Mouse (Mus musculus) right cerebral cortex, postnatal 4 days (tissue): ENCODE data around the gene Ccdc71.
A peak's percentile ranks its signal among the peaks of the same experiment; 100 is the strongest.

Source experiments
- DNase-seq: peaks from one replicate; pipeline ENCODE4 v3.0.0-alpha.2; 2022

The Ccdc71 gene

DNA sequence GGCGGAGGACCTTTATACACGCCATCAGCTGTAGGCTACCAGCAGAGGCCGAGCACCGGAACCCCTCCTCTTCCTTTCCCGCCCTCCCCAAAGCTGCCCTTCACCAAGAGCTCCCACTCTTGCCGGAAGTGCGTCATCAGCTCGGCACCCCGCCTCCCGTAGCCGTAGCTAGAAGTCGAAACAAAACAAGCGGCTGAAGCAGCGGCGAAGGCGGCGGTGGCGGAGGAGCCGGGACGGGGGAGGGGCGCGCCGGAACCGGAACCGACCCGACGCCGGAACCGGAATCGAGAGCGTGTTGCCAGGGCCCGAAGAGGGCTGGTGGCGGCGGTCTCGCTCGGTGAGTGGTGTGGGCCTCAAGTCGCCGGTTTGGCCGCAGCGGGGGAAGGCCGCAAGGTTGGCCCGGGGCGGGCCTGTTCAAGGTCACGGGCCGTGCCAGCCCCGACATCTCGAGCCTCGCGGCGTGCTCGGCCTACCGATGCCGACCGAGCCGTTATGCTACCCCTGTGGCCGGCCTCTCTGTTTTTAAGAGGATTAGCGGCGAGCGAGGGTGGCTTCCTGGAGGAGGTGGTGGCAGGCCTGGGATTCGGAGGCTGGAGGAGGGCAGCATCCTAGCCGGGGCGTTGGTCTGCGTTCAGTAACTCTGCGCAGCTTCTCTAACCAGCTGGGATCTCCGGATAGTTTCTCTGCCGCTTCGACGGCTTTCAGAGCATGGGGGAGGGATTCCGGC, 30.4 kb downstream of the Ccdc71 start, which contains the start of gene Usp19:
Gene Usp19, plus strand, starts transcription at position 44 of the 727 bp plus-strand sequence.
- DNase-seq: peak; percentile 90

DNA sequence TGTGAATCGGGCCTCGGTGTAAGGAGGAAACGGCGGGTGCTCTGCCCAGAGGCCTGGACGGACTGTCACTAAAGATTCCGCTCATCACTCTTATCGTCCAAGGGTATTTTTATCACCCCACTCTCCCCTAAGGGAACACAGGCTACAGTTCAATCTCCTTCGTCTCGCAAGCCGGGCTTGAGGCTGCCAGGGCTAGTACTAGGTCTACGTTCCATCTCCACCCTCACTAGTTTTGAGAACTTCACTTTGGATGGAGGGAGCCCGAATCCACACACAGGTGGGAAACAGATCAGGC, 30.9 kb downstream of the Ccdc71 start:
- DNase-seq: no peak

DNA sequence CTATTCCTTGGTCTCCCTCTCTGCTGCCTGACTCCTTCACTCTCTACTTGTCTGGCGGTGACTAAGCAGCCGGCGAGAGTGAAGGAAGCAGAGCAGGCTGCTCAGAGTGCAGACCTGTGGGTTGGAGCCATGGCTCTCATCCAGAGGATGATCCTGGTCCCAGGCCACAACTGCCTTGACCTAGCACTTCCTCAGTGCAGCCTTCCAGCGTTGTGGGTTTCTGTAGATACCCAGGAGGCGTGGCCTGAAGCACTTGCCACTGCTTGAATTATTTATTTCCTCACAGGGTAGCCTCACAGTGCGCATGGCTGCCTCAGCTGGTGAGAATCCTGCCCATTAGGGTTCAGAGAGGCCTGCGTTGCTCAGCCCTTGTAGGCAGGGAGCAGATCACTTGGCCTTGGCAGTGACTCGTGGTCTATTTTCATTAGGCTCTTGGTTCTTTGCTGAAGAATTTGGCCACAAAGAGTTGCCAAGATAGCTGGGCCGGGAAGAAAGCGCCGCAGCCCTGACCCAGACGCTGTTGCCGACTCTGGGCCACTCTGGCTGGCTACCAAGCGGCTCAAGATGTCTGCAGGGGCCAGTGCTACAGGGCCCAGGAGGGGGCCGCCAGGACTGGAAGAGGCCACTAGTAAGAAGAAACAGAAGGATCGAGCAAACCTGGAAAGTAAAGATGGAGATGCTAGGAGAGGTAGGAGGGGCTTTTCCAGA, 31.9 kb downstream of the Ccdc71 start:
- DNase-seq: no peak

DNA sequence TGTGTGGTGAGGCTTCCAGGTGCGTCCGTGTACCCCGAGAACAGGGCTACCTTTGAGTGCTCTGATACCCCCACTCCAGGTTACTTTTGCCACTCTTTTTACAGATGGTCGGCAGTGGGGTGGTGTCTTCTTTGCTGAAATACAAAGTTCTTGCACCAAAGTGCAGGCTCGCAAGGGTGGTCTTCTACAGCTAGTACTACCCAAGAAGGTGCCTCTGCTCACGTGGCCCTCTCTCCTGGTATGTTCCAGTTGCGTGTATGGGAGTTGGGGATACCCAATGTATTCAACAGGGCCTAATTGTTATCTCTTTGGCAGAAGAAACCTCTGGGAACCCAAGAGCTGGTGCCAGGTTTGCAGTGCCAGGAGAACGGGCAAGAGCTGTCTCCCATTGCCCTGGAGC, 32.9 kb downstream of the Ccdc71 start:
- DNase-seq: no peak

DNA sequence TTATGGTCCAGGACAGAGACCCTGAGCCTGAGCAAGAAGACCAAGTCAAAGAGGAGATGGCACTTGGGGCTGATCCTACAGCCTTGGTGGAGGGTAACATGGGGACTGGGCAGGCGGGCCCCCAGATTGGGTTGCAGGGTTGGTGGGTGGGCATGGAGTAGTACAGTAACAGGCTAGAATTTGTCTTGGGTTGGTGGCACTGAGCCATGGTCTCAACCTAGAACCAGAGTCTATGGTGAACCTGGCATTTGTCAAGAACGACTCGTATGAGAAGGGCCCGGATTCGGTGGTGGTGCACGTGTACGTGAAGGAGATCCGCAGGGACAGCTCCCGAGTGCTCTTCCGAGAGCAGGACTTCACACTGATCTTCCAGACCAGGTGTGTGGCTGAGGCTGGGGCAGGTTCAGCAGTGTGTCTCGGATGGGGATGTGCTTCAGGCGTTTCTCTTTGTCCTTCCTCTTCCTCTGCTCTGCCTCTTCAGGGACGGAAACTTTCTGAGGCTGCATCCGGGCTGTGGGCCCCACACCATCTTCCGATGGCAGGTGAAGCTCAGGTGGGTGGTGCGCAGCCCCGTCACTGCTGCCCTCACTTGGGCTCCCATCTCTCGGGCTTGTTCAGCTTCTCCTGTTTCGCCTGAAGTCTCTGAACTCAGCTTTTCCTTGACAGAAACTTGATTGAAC, 34.0 kb downstream of the Ccdc71 start:
- DNase-seq: no peak

DNA sequence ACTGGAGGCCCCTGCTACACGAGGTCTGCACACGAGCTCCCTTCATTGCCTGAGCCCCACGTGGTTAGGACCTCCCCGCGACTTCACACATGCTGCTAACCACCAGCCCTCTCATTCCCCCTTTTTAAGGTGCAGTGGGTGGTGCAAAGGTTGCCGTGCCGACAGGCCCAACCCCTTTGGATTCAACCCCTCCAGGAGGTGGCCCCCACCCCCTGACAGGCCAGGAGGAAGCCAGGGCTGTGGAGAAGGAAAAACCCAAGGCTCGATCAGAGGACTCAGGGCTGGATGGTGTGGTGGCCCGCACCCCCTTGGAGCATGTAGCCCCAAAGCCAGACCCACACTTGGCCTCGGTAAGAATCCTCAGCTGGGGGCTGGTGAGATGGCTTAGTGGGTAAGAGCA, 34.6 kb downstream of the Ccdc71 start:
- DNase-seq: no peak

DNA sequence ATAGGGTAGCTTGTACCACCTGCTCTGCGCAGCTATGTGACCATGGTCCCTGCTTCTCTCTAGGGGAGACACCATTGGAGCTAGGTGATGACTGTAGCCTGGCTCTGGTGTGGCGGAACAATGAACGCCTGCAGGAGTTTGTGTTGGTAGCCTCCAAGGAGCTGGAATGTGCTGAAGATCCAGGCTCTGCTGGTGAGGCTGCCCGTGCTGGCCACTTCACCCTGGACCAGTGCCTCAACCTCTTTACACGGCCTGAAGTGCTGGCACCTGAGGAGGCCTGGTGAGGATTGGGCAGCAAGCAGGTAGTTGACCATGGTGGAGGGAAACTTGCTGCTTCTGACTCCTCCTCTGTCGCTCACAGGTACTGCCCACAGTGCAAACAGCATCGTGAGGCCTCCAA, 38.9 kb downstream of the Ccdc71 start:
- DNase-seq: no peak

DNA sequence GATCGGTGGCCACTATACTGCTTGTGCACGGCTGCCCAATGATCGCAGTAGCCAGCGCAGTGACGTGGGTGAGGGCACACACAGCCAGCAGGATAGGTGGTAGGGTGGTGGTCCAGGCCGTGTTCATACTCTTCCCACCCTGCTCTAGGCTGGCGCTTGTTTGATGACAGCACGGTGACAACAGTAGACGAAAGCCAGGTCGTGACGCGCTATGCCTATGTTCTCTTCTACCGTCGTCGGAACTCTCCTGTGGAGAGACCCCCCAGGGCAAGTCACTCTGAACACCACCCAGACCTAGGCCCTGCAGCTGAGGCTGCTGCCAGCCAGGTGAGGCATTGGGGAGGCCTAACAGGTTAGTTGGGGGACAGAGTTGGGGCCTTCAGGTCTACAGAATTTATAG, 39.6 kb downstream of the Ccdc71 start:
- DNase-seq: no peak

DNA sequence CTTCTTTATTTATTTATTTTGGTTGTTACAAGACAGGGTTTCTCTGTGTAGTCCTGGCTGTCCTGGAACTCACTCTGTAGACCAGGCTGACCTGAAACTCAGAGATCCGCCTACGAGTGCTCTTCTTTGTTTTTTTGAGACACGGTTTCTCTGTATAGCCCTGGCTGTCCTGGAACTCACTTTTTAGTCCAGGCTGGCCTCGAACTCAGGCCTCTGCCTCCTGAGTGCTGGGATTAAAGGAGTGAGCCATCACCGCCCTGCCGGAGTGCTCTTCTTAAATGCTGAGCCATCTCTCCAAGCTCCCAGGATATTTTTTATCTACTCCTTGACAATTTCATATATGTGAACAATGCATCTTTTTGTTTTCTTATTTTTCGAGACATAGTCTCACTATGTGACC, 46.6 kb downstream of the Ccdc71 start:
- no peak for DNase-seq

DNA sequence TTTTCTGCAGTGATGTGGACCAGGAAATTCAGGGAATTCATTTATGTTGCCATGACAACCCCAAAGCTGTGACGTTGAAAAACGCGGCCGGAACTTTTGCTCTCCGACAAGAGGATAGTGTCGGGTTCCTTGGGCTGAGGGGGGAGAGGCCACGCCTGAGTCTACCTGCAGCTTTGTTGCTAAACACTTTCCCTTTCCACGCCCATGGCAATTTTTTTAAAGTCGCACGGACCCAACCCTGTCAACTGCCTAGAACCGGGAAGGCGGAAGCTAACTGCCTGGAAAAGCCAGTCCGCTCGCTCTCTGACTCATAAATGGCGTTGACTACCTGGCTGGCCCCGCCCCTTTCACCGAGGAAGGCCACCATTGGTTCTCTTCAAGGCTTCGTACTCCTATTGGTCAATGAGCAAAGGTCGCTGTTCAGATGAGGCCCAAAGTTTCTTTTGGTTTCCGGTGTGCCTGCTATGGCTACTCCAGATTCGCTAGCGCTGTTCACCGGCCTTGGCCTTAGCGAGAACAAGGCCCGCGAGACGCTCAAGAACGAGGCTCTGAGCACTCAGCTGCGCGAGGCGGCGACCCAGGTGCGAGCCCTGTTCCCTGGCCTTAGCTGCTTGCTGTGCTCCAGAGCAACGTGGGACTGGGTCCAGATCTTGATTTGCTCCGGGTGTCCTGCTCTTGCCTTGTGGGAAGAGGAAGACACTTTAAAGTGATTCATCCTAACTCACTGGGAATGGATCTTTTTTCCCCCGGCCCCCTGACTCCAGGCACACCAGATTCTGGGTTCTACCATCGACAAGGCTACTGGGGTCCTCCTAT, 47.5 kb downstream of the Ccdc71 start, which contains the start of gene Qars:
Gene Qars, plus strand, starts transcription at position 88 of the 816 bp plus-strand sequence.
- DNase-seq: peak; percentile 89

DNA sequence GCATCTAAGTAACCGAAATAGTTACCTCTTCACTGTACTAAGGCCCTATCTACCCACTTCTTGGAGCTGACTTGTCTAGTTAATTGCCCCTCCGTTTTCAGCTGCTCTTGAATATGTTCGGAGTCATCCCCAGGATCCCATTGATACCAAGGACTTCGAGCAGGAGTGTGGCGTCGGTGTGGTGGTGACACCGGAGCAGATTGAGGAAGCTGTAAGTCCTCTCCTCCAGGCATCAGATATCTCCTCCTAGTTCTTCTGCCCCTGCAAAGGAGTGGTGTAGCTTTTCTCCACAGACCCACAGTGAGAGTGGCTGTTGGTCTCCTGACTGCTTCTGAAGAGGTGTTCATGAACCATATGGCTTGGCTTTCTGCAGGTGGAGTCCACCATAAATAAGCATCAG, 48.4 kb downstream of the Ccdc71 start:
- DNase-seq: no peak
